Mouse (Mus musculus) olfactory bulb, adult 2 months (tissue): Measurements from ENCODE around the gene Galm.

ENCODE experiments used
- CTCF ChIP-seq: fragments of 200-500 bp; IDR thresholded peaks from 2 replicates; pipeline ENCODE4 v1.5.1; 2012; ENCODE audit warnings: low read depth, mild to moderate bottlenecking, low read length, moderate library complexity; ENCODE audit not compliant: insufficient read depth
- POLR2A ChIP-seq: fragments of 200-500 bp; IDR thresholded peaks from 2 replicates; pipeline ENCODE4 v1.6.1; 2012; ENCODE audit warnings: mild to moderate bottlenecking, low read depth, low read length, moderate library complexity; ENCODE audit not compliant: insufficient read depth

DNA sequence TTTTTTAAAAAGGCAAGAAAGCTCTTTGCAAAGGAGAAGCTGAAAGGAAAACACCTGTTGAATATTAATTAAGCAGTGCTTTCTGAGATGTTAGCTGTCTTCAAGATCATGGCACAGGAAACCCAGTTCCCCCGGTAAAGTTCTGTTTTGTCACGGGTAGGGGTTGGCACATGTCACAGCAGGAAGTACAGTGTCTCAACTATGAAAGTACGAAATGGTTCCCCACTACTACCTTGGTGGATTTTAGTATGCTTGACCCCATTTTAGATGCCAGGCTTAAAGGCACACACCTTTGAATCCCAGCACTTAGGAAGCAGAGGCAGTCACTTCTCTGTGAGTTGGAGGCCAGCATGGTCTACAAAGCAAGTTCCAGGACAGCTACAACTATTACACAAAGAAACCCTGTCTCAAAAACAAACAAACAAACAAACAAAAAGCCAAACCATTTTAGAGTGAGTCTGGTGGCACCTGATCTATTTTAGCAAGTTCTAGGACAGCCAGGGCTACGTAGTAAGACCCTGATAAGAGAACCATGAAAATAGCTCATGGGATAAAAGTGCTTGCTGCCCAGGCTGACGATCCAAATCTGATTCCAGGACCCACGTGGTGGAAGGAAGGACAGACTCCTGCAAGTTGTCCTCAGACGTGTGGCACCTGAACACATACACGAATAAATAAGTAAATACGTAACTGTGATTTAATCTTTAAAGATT lies 3.6 kb downstream of the Galm start:
- TF ChIP-seq CTCF (no peak), POLR2A (no peak)
